Mouse (Mus musculus): ENCODE results near the gene Cd6.

- TF ChIP-seq EP300 (optimal IDR thresholded peaks at IDR 0.05) = no peak
- no peak for TF ChIP-seq CTCF (IDR thresholded peaks at IDR 0.05; ENCODE audit: low read depth)
Measured at GRCm38 (mm10) chr19:10768694-10769428, 61.0 kb downstream of the Cd6 start.
